Mouse (Mus musculus): ENCODE results near the gene Tubd1. TPM values are rescaled to one million over a fixed set of nuclear protein-coding genes. Genes with fewer than 3 reads are reported as not detected.

The Tubd1 gene
- polyA plus RNA-seq, 1 experiment from 2014 or later = 7.3 TPM

- DNase-seq (ENCODE audit: low spot score) (peak; percentile 92), ATAC-seq (peak; percentile 76)
- 24% methylated on average over 15 of the region's 15 CpGs for WGBS
- Histone ChIP-seq H3K4me1 (ENCODE audit: insufficient read depth, low read depth, low read length) (peaks cover 11% of the 10 kb centered on the region; the same call in 1 of the 2 replicates), H3K4me3 (ENCODE audit: low read depth, low read length) (no peak overlapping the region), H3K9me3 (ENCODE audit: low read length) (no peaks in the 10 kb centered on the region), H3K4me2 (replicated peaks; ENCODE audit: low read depth, low read length) (no peak overlapping the region), H3K36me3 (ENCODE audit: insufficient read depth, low read length) (no peaks in the 10 kb centered on the region), H3K27me3 (replicated peaks; ENCODE audit: insufficient read depth, low read length) (no peaks in the 10 kb centered on the region), H3K9ac (replicated peaks; ENCODE audit: low read depth) (no peak overlapping the region), H3K27ac (ENCODE audit: low read length) (peak overlapping the region; percentile 68)
- TF ChIP-seq EP300 (IDR thresholded peaks at IDR 0.05) = no peak; the same call in none of the 2 replicates
- peak; percentile 21; the same call in 1 of the 2 replicates for TF ChIP-seq CTCF (IDR thresholded peaks at IDR 0.05)
Measured at GRCm38 (mm10) chr11:86571047-86571855, 26.5 kb downstream of the Tubd1 start.

- WGBS = 59% methylated on average over 4 of the region's 4 CpGs
Measured at GRCm38 (mm10) chr11:86571871-86572270, 27.1 kb downstream of the Tubd1 start.

GRCm38 (mm10) chr11:86572623-86573022 is 27.8 kb downstream of the Tubd1 start:
- WGBS = 73% methylated on average over 2 of the region's 2 CpGs
- Histone ChIP-seq H3K9ac (replicated peaks; ENCODE audit: low read depth) (no peak overlapping the region), H3K27ac (ENCODE audit: low read length) (peak overlapping the region; percentile 68; the same call in 1 of the 2 replicates), H3K9me3 (ENCODE audit: low read length) (no peaks in the 10 kb centered on the region), H3K4me2 (replicated peaks; ENCODE audit: low read depth, low read length) (no peak overlapping the region), H3K27me3 (replicated peaks; ENCODE audit: insufficient read depth, low read length) (no peaks in the 10 kb centered on the region), H3K36me3 (ENCODE audit: insufficient read depth, low read length) (no peaks in the 10 kb centered on the region), H3K4me1 (ENCODE audit: insufficient read depth, low read depth, low read length) (peaks cover 21% of the 10 kb centered on the region), H3K4me3 (ENCODE audit: low read depth, low read length) (no peak overlapping the region)
- no peak for TF ChIP-seq EP300 (IDR thresholded peaks at IDR 0.05)
- TF ChIP-seq CTCF (IDR thresholded peaks at IDR 0.05) = peak; percentile 17; the same call in 1 of the 2 replicates
- DNase-seq (ENCODE audit: low spot score) (no peak), ATAC-seq (no peak)

More at GRCm38 (mm10) chr11:86571871-86572270, 27.1 kb downstream of the Tubd1 start:
- no peak for TF ChIP-seq EP300 (IDR thresholded peaks at IDR 0.05)
- no peak for TF ChIP-seq CTCF (IDR thresholded peaks at IDR 0.05)
- H3K4me3 ChIP-seq (ENCODE audit: low read depth, low read length) = no peak overlapping the region
- DNase-seq (ENCODE audit: low spot score) (peak; percentile 85), ATAC-seq (peak; percentile 63)
- H3K36me3 ChIP-seq (ENCODE audit: insufficient read depth, low read length) = no peaks in the 10 kb centered on the region
- no peak overlapping the region for H3K9ac ChIP-seq (replicated peaks; ENCODE audit: low read depth)
- H3K9me3 ChIP-seq (ENCODE audit: low read length) = no peaks in the 10 kb centered on the region
- H3K27ac ChIP-seq (ENCODE audit: low read length) = peak overlapping the region; percentile 68
- H3K4me2 ChIP-seq (replicated peaks; ENCODE audit: low read depth, low read length) = no peak overlapping the region
- peaks cover 16% of the 10 kb centered on the region; the same call in 1 of the 2 replicates for H3K4me1 ChIP-seq (ENCODE audit: insufficient read depth, low read depth, low read length)
- H3K27me3 ChIP-seq (replicated peaks; ENCODE audit: insufficient read depth, low read length) = no peaks in the 10 kb centered on the region

DNA sequence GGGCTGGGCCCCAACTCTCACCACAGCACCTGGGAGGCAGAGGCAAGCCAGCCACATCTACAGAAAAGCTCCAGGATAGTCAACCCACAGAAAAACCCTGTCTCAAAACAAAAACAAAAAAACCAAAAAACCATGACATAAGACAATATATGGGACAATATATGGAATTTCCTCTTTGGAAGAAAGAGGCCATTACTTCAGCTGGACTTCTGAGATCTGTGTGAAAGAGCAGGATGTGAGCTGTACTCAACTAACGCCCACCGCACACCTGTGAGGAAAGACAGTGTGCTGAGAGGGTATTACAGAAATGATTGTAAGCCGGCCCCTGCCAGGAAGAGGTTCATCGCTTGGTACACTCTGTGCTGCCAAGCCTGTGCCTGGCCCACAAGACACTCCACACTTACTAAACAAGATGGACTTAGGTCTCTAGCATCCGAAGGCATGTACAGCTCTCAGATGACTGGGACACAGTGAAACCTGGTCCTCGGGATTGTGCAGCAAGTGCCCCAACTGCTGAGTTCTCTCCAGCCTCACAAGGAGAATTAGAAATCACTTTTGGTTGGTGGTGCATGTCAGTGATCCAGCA is 28.9 kb downstream of the Tubd1 start:
- DNase-seq (ENCODE audit: low spot score) (no peak), ATAC-seq (no peak)
- no peaks in the 10 kb centered on the region for H3K9me3 ChIP-seq (ENCODE audit: low read length)
- H3K4me1 ChIP-seq (ENCODE audit: insufficient read depth, low read depth, low read length) = peaks cover 27% of the 10 kb centered on the region
- H3K9ac ChIP-seq (replicated peaks; ENCODE audit: low read depth) = no peak overlapping the region
- no peak for TF ChIP-seq CTCF (IDR thresholded peaks at IDR 0.05)
- 0 out of 2 replicates have a peak, but pooled peaks have one; percentile 13 for TF ChIP-seq EP300 (IDR thresholded peaks at IDR 0.05)
- no peaks in the 10 kb centered on the region for H3K36me3 ChIP-seq (ENCODE audit: insufficient read depth, low read length)
- H3K4me2 ChIP-seq (replicated peaks; ENCODE audit: low read depth, low read length) = no peak overlapping the region
- H3K27ac ChIP-seq (ENCODE audit: low read length) = no peak overlapping the region
- 70% methylated on average over 6 of the region's 6 CpGs for WGBS
- no peak overlapping the region for H3K4me3 ChIP-seq (ENCODE audit: low read depth, low read length)
- H3K27me3 ChIP-seq (replicated peaks; ENCODE audit: insufficient read depth, low read length) = no peaks in the 10 kb centered on the region

- DNase-seq (ENCODE audit: low spot score) = no peak
- H3K27me3 ChIP-seq (replicated peaks; ENCODE audit: insufficient read depth, low read length) = no peaks in the 10 kb centered on the region
- ATAC-seq = no peak
- no peak for TF ChIP-seq EP300 (IDR thresholded peaks at IDR 0.05)
- TF ChIP-seq CTCF (IDR thresholded peaks at IDR 0.05) = no peak
- H3K4me3 ChIP-seq (ENCODE audit: low read depth, low read length) = no peak overlapping the region
- H3K9ac ChIP-seq (replicated peaks; ENCODE audit: low read depth) = no peak overlapping the region
- H3K36me3 ChIP-seq (ENCODE audit: insufficient read depth, low read length) = no peaks in the 10 kb centered on the region
- H3K4me1 ChIP-seq (ENCODE audit: insufficient read depth, low read depth, low read length) = peaks cover 34% of the 10 kb centered on the region
- WGBS = 41% methylated on average over 2 of the region's 2 CpGs
- no peak overlapping the region for H3K4me2 ChIP-seq (replicated peaks; ENCODE audit: low read depth, low read length)
- no peaks in the 10 kb centered on the region for H3K9me3 ChIP-seq (ENCODE audit: low read length)
- H3K27ac ChIP-seq (ENCODE audit: low read length) = no peak overlapping the region
Measured at GRCm38 (mm10) chr11:86574408-86574807, 29.6 kb downstream of the Tubd1 start.

DNA sequence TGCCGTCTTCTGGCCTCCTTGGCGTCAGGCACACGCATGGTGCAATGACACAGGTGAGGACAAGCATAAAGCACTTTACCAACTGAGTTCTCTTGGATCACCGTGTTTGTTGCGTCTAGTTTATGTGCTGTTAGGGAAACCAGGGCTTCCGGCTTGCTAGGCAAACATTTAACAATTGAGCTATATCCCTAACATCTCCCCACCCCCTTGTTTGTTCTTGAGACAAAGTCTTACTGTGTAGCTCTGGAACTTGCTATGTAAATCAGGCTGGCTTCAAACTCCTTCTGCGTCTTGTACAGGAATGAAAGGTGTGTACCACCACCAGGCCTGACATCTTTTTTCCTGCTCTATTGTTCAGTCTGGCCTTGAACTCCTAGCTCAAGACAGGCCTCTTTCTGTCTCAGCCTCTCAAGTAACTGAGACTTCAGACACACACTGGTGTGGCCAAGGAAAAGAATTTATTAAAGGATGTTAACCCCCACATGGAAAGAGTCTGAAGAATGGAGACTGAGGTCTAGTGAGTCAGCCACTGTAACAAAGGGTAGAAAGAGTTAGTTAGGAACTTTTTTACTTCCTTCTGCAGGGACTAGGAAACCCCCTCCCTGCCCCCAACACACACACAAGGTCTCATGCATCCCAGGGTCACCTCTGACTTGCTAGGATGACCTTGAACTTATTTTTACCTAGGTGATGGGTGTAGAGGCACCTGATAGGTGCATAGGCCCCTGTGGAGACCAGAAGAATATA is 31.0 kb downstream of the Tubd1 start:
- peak; percentile 66 for DNase-seq (ENCODE audit: low spot score)
- 54% methylated on average over 7 of the region's 7 CpGs for WGBS
- Histone ChIP-seq H3K4me3 (ENCODE audit: low read depth, low read length) (no peak overlapping the region), H3K9ac (replicated peaks; ENCODE audit: low read depth) (no peak overlapping the region), H3K27ac (ENCODE audit: low read length) (peak overlapping the region; percentile 90), H3K4me1 (ENCODE audit: insufficient read depth, low read depth, low read length) (peaks cover 46% of the 10 kb centered on the region), H3K36me3 (ENCODE audit: insufficient read depth, low read length) (no peaks in the 10 kb centered on the region), H3K9me3 (ENCODE audit: low read length) (no peaks in the 10 kb centered on the region), H3K4me2 (replicated peaks; ENCODE audit: low read depth, low read length) (no peak overlapping the region), H3K27me3 (replicated peaks; ENCODE audit: insufficient read depth, low read length) (no peaks in the 10 kb centered on the region)
- ATAC-seq = no peak
- TF ChIP-seq EP300 (IDR thresholded peaks at IDR 0.05) = no peak
- no peak for TF ChIP-seq CTCF (IDR thresholded peaks at IDR 0.05)

Data from lung, postnatal 0 days (tissue).